Mouse (Mus musculus): ENCODE results near the gene Fam205a4.
"Not testable (repeated sequence)": the region's sequence is repeated elsewhere in the genome, so short reads cannot be mapped to it uniquely, and the experiment has no call there.

Gene Fam205a4

GRCm38 (mm10) chr4:41965758-41966157, at the start of gene Fam205a4:
Fam205a4 (plus strand) TSS chr4:41966058.
- DNase-seq (ENCODE audit: low read depth, low spot score): not testable (repeated sequence)

DNA sequence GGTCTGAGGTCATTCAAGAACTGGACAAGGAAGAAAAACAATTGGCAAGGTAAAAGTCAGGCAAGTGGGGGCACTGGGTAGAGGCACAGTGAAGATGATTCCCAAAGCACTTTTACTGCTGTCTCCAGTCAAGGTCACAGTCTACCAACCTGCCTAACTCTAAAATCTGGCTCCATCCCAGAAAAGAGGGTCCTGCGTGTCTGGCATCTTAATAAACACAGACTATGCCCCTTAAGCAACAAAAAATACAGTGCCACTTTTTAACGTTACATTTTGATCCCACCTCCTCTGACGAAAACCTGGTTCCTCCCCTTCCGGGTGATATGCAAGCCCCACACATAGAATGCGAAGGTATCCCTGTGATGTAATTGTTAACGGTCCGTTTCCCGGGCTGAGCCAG, 24.6 kb upstream of the Fam205a4 start, which contains the start of gene Gm20878:
Gm20878 (plus strand) TSS at position 301 of the 400 bp plus-strand sequence.
- not testable (repeated sequence) for DNase-seq (ENCODE audit: low read depth, low spot score)
